Comparison of ENCODE assay signal across 9 mouse cellular contexts in the genomic region with DNA sequence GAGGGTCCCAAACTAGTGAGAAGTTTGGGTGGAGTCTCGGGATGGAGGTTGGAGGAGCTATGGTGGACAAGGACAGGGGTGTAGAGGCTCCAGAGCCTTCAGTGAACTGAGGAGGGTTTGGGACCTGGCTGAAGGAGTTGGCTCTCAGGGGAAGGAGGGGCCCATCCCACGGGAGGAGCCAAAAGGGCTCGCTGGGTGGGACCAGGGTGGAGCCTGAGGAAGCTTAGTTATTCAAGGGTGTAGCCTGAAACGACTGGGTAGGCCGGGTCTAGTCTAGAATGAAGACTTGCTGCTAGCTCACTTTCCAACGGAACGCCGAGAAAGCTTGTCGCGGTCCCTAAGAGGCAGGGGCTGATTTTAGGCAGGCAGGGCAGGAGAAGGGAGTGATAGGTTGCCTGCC. TPM values are rescaled to one million over a fixed set of nuclear protein-coding genes. Genes with fewer than 3 reads are reported as not detected.
DNase-seq lines count a peak whose midpoint lies in the region; ATAC-seq lines count a peak whose summit lies in the region.
"Had no signal": no experiment of that assay in that cellular context is flagged by ENCODE, and none has a peak within 500 bp of the region (broad histone marks: within the 10 kb centered on the region; RNA-seq: fewer than 3 reads in every experiment).

No protein-coding gene starts in this region.

- peak overlapping the region; percentile 60 for H3K4me3 ChIP-seq in embryonic facial prominence, embryonic 15.5 days (replicated peaks)
- H3K4me3 ChIP-seq in heart, embryonic 14.5 days (ENCODE audit: control insufficient read depth in 1 of 2, insufficient read depth in 1 of 2, low read depth in 1 of 2, low read length in 2 of 2), result peak overlapping the region; percentile 55 to 56
- H3K4me3 ChIP-seq in macrophage (ENCODE audit: inconsistent target), result peak overlapping the region; percentile 50
- H3K4me3 ChIP-seq in stomach, embryonic 16.5 days (replicated peaks; ENCODE audit: low read length), result peak overlapping the region; percentile 67

- DNase-seq in 3134 (ENCODE audit: extremely low read depth, insufficient read length, low spot score) (peak; percentile 79), R1 (ENCODE audit: low read depth, low spot score) (peak; percentile 97)
- peak; percentile 84 for DNase-seq in kidney, postnatal 10 days
- DNase-seq in layer of hippocampus, postnatal 36 days, result no peak

- peaks cover 22% of the 10 kb centered on the region for H3K4me1 ChIP-seq in embryonic facial prominence, embryonic 15.5 days
- peaks cover 2 to 4% of the 10 kb centered on the region in 2 experiments; a peak in 3 of 4 replicates for H3K4me1 ChIP-seq in heart, embryonic 14.5 days (ENCODE audit: control insufficient read depth in 2 of 2, insufficient read depth in 2 of 2, low read length in 2 of 2)
- H3K4me1 ChIP-seq in stomach, embryonic 16.5 days (ENCODE audit: control insufficient read depth, insufficient read depth, low read length), result peaks cover 7% of the 10 kb centered on the region

- H3K4me2 ChIP-seq in embryonic facial prominence, embryonic 15.5 days (replicated peaks), result peak overlapping the region; percentile 97
- H3K4me2 ChIP-seq in heart, embryonic 14.5 days (ENCODE audit: low read length), result peak overlapping the region; percentile 96
- H3K4me2 ChIP-seq in stomach, embryonic 16.5 days (ENCODE audit: low read depth, low read length), result peak overlapping the region; percentile 98

- H3K9ac ChIP-seq in embryonic facial prominence, embryonic 15.5 days, result peak overlapping the region; percentile 53
- H3K9ac ChIP-seq in heart, embryonic 14.5 days (ENCODE audit: low read length), result peak overlapping the region; percentile 73
- peak overlapping the region; percentile 82 for H3K9ac ChIP-seq in stomach, embryonic 16.5 days (ENCODE audit: low read length)

- H3K36me3 ChIP-seq in embryonic facial prominence, embryonic 15.5 days, result no peaks in the 10 kb centered on the region
- no peaks in the 10 kb centered on the region for H3K36me3 ChIP-seq in heart, embryonic 14.5 days (ENCODE audit: control insufficient read depth, insufficient read depth, low read length)
- no peaks in the 10 kb centered on the region for H3K36me3 ChIP-seq in macrophage (ENCODE audit: inconsistent target)
- no peaks in the 10 kb centered on the region for H3K36me3 ChIP-seq in stomach, embryonic 16.5 days (ENCODE audit: control insufficient read depth, insufficient read depth, low read length)

- H3K27ac ChIP-seq in embryonic facial prominence, embryonic 15.5 days (replicated peaks), result peak overlapping the region; percentile 91
- H3K27ac ChIP-seq in heart, embryonic 14.5 days (replicated peaks in 1 of 2; ENCODE audit: control insufficient read depth in 1 of 2, insufficient read depth in 1 of 2, low read depth in 2 of 2, low read length in 2 of 2), result no peak overlapping the region
- H3K27ac ChIP-seq in macrophage, result peak overlapping the region; percentile 38
- H3K27ac ChIP-seq in stomach, embryonic 16.5 days (ENCODE audit: low read length), result peak overlapping the region; percentile 89

- H3K79me2 ChIP-seq in macrophage (ENCODE audit: inconsistent target), result no peaks in the 10 kb centered on the region

- peak; percentile 88 for ATAC-seq in embryonic facial prominence, embryonic 15.5 days (ENCODE audit: insufficient number of reproducible peaks, low FRiP score, low TSS enrichment, low read depth)
- no peak for ATAC-seq in heart, embryonic 14.5 days (ENCODE audit: insufficient number of reproducible peaks, insufficient read depth, low FRiP score, low read depth)
- ATAC-seq in stomach, embryonic 16.5 days (ENCODE audit: insufficient read depth, low FRiP score), result peak; percentile 85

- whole genome bisulfite sequencing in embryonic facial prominence, embryonic 15.5 days, result under 1% methylated on average over 10 of the region's 10 CpGs
- 0% methylated on average over 10 of the region's 10 CpGs for WGBS in heart, embryonic 14.5 days
- WGBS in macrophage (ENCODE audit: missing documents), result under 1% methylated on average over 10 of the region's 10 CpGs
- 1% methylated on average over 10 of the region's 10 CpGs for WGBS in stomach, embryonic 16.5 days

- peaks cover 26% of the 10 kb centered on the region for H3K27me3 ChIP-seq in embryonic facial prominence, embryonic 15.5 days
- H3K27me3 ChIP-seq in heart, embryonic 14.5 days (ENCODE audit: control insufficient read depth, insufficient read depth, low read length), result peaks cover 30% of the 10 kb centered on the region
- peaks cover 17% of the 10 kb centered on the region; the same call in 1 of the 2 replicates for H3K27me3 ChIP-seq in stomach, embryonic 16.5 days (ENCODE audit: control insufficient read depth, insufficient read depth, low read length)

- no peaks in the 10 kb centered on the region for H3K9me3 ChIP-seq in embryonic facial prominence, embryonic 15.5 days (replicated peaks)
- H3K9me3 ChIP-seq in heart, embryonic 14.5 days (ENCODE audit: control insufficient read depth, low read length), result no peaks in the 10 kb centered on the region
- no peaks in the 10 kb centered on the region for H3K9me3 ChIP-seq in stomach, embryonic 16.5 days (replicated peaks; ENCODE audit: control insufficient read depth, low read length)

RNA-seq across cellular contexts. Expression of gene Tsks, which starts 9.0 kb away (rescaled TPM):
- polyA plus RNA-seq in embryonic facial prominence, embryonic 15.5 days (2015; fragmentation: Nextera tagmentation; extraction: Ambion mirVana), result 0.23 TPM in 1 of 2 replicates, not detected in the other
- polyA plus RNA-seq in heart, embryonic 14.5 days (2014; fragmentation: Nextera tagmentation; extraction: Ambion mirVana), result not detected in 2 replicates
- total RNA-seq in macrophage (2018; cell fraction: chromatin; rRNA removed), result 1 to 10 TPM in 3 of 26 experiments, not detected in 23; 1.0 to 1.1 (median 1.1) TPM
- total RNA-seq in macrophage (2018; cell fraction: cytosol; rRNA removed), result under 1 TPM in 8 of 26 experiments, not detected in 18; 0.07 to 0.18 (median 0.10) TPM
- 1 to 10 TPM in 1 of 26 experiments, under 1 TPM in 3, not detected in 22; 0.37 to 1.8 (median 0.73) TPM for total RNA-seq in macrophage (2018; cell fraction: nucleus; rRNA removed)
- polyA plus RNA-seq in macrophage (2018), result not detected in 3 replicates
- polyA plus RNA-seq in stomach, embryonic 16.5 days (2015; fragmentation: Nextera tagmentation; extraction: Ambion mirVana), result 0.06 TPM in 1 of 2 replicates, not detected in the other
- under 1 TPM; 0.87 to 0.88 TPM for total RNA-seq in layer of hippocampus, postnatal 36 days (2021)
- total RNA-seq: gastrocnemius, postnatal 4 days had no signal

RNA-seq across cellular contexts. Expression of gene Ap2a1, which starts 22.7 kb away (rescaled TPM):
- polyA plus RNA-seq in embryonic facial prominence, embryonic 15.5 days (2015; fragmentation: Nextera tagmentation; extraction: Ambion mirVana), result 73.0 and 76.2 TPM in 2 replicates
- polyA plus RNA-seq in heart, embryonic 14.5 days (2014; fragmentation: Nextera tagmentation; extraction: Ambion mirVana), result 54.0 and 58.8 TPM in 2 replicates
- total RNA-seq in macrophage (2018; cell fraction: chromatin; rRNA removed), result 100 to 1,000 TPM in 24 of 26 experiments, 10 to 100 TPM in 2; 74.9 to 234 (median 122) TPM
- total RNA-seq in macrophage (2018; cell fraction: cytosol; rRNA removed), result 10 to 100 TPM; 39.1 to 71.5 (median 56.2) TPM
- total RNA-seq in macrophage (2018; cell fraction: nucleus; rRNA removed), result 100 to 1,000 TPM in 2 of 26 experiments, 10 to 100 TPM in 24; 47.2 to 114 (median 64.2) TPM
- polyA plus RNA-seq in macrophage (2018), result 49.8 to 76.6 TPM (median 75.0 TPM) in 3 replicates
- 52.6 and 55.6 TPM in 2 replicates for polyA plus RNA-seq in stomach, embryonic 16.5 days (2015; fragmentation: Nextera tagmentation; extraction: Ambion mirVana)
- 100 to 1,000 TPM; 295 to 305 TPM for total RNA-seq in layer of hippocampus, postnatal 36 days (2021)

RNA-seq across cellular contexts. Expression of gene Cpt1c, which starts 22.7 kb away (rescaled TPM):
- polyA plus RNA-seq in embryonic facial prominence, embryonic 15.5 days (2015; fragmentation: Nextera tagmentation; extraction: Ambion mirVana), result 30.0 and 35.8 TPM in 2 replicates
- 8.0 and 11.1 TPM in 2 replicates for polyA plus RNA-seq in heart, embryonic 14.5 days (2014; fragmentation: Nextera tagmentation; extraction: Ambion mirVana)
- total RNA-seq in macrophage (2018; cell fraction: chromatin; rRNA removed), result 1 to 10 TPM in 4 of 26 experiments, under 1 TPM in 11, not detected in 11; 0.21 to 5.4 (median 0.39) TPM
- total RNA-seq in macrophage (2018; cell fraction: cytosol; rRNA removed), result under 1 TPM in 11 of 26 experiments, not detected in 15; 0.04 to 0.22 (median 0.09) TPM
- 1 to 10 TPM in 1 of 26 experiments, under 1 TPM in 9, not detected in 16; 0.12 to 3.0 (median 0.30) TPM for total RNA-seq in macrophage (2018; cell fraction: nucleus; rRNA removed)
- not detected in 3 replicates for polyA plus RNA-seq in macrophage (2018)
- polyA plus RNA-seq in stomach, embryonic 16.5 days (2015; fragmentation: Nextera tagmentation; extraction: Ambion mirVana), result 19.9 and 23.4 TPM in 2 replicates
- 100 to 1,000 TPM; 131 to 137 TPM for total RNA-seq in layer of hippocampus, postnatal 36 days (2021)

RNA-seq across cellular contexts. Expression of gene Prmt1, which starts 34.4 kb away (rescaled TPM):
- polyA plus RNA-seq in embryonic facial prominence, embryonic 15.5 days (2015; fragmentation: Nextera tagmentation; extraction: Ambion mirVana), result 455 and 479 TPM in 2 replicates
- polyA plus RNA-seq in heart, embryonic 14.5 days (2014; fragmentation: Nextera tagmentation; extraction: Ambion mirVana), result 134 and 145 TPM in 2 replicates
- total RNA-seq in macrophage (2018; cell fraction: chromatin; rRNA removed), result 10 to 100 TPM; 16.1 to 61.5 (median 32.8) TPM
- 10 to 100 TPM; 31.0 to 52.5 (median 44.9) TPM for total RNA-seq in macrophage (2018; cell fraction: cytosol; rRNA removed)
- 10 to 100 TPM; 14.0 to 74.6 (median 24.9) TPM for total RNA-seq in macrophage (2018; cell fraction: nucleus; rRNA removed)
- 53.7 to 169 TPM (median 55.6 TPM) in 3 replicates for polyA plus RNA-seq in macrophage (2018)
- 302 and 324 TPM in 2 replicates for polyA plus RNA-seq in stomach, embryonic 16.5 days (2015; fragmentation: Nextera tagmentation; extraction: Ambion mirVana)
- 100 to 1,000 TPM; 155 to 168 TPM for total RNA-seq in layer of hippocampus, postnatal 36 days (2021)

RNA-seq across cellular contexts. Expression of gene Irf3, which starts 45.5 kb away (rescaled TPM):
- 109 and 110 TPM in 2 replicates for polyA plus RNA-seq in embryonic facial prominence, embryonic 15.5 days (2015; fragmentation: Nextera tagmentation; extraction: Ambion mirVana)
- polyA plus RNA-seq in heart, embryonic 14.5 days (2014; fragmentation: Nextera tagmentation; extraction: Ambion mirVana), result 57.6 and 60.9 TPM in 2 replicates
- total RNA-seq in macrophage (2018; cell fraction: chromatin; rRNA removed), result 100 to 1,000 TPM; 142 to 546 (median 308) TPM
- 10 to 100 TPM; 29.0 to 55.1 (median 41.6) TPM for total RNA-seq in macrophage (2018; cell fraction: cytosol; rRNA removed)
- total RNA-seq in macrophage (2018; cell fraction: nucleus; rRNA removed), result 100 to 1,000 TPM in 25 of 26 experiments, 10 to 100 TPM in 1; 96.5 to 497 (median 179) TPM
- polyA plus RNA-seq in macrophage (2018), result 30.9 to 55.5 TPM (median 35.0 TPM) in 3 replicates
- 96.2 and 96.4 TPM in 2 replicates for polyA plus RNA-seq in stomach, embryonic 16.5 days (2015; fragmentation: Nextera tagmentation; extraction: Ambion mirVana)
- total RNA-seq in layer of hippocampus, postnatal 36 days (2021), result 10 to 100 TPM; 45.9 to 51.0 TPM

Comparison
In these comparisons a context has a peak if more than half of its experiments do, and no peak if none do; other contexts are left out.
1. DNase-seq: peak in 3134 (single experiment), R1 (single experiment) and kidney, postnatal 10 days (single experiment); none in layer of hippocampus, postnatal 36 days (0 of 2).
2. H3K27ac ChIP-seq: peak in embryonic facial prominence, embryonic 15.5 days (single experiment), macrophage (single experiment) and stomach, embryonic 16.5 days (single experiment); none in heart, embryonic 14.5 days (0 of 2).
3. Peak in every context shown above with its lines, with median percentiles within 50 percentile points of each other: H3K4me2 ChIP-seq, H3K4me3 ChIP-seq and H3K9ac ChIP-seq.